Mouse (Mus musculus): ENCODE data around the gene Rin1. TPM values are rescaled to one million over a fixed set of nuclear protein-coding genes. Genes with fewer than 3 reads are reported as not detected.
"Not testable (repeated sequence)": the region's sequence is repeated elsewhere in the genome, so short reads cannot be mapped to it uniquely, and the experiment has no call there.

Rin1 gene
- total RNA-seq (2021) = 10 to 100 TPM; 68.7 to 72.6 TPM
- long read RNA-seq, experiment 1, full-length matches to known transcripts = 13 of 53 reads
- long read RNA-seq, experiment 1, partial matches to known transcripts = 27 of 53 reads
- long read RNA-seq, experiment 1, other reads (novel, unspliced or antisense) = 13 of 53 reads
- long read RNA-seq, experiment 2, full-length matches to known transcripts = 13 of 55 reads
- long read RNA-seq, experiment 2, partial matches to known transcripts = 30 of 55 reads
- long read RNA-seq, experiment 2, other reads (novel, unspliced or antisense) = 12 of 55 reads

- DNase-seq (ENCODE audit: low spot score in 2 of 2) = peak; percentile 57 to 82
Observed at GRCm38 (mm10) chr19:5050047-5050905, at the start of gene Rin1. Gene Rin1, plus strand, starts transcription at chr19:5050481.

DNA sequence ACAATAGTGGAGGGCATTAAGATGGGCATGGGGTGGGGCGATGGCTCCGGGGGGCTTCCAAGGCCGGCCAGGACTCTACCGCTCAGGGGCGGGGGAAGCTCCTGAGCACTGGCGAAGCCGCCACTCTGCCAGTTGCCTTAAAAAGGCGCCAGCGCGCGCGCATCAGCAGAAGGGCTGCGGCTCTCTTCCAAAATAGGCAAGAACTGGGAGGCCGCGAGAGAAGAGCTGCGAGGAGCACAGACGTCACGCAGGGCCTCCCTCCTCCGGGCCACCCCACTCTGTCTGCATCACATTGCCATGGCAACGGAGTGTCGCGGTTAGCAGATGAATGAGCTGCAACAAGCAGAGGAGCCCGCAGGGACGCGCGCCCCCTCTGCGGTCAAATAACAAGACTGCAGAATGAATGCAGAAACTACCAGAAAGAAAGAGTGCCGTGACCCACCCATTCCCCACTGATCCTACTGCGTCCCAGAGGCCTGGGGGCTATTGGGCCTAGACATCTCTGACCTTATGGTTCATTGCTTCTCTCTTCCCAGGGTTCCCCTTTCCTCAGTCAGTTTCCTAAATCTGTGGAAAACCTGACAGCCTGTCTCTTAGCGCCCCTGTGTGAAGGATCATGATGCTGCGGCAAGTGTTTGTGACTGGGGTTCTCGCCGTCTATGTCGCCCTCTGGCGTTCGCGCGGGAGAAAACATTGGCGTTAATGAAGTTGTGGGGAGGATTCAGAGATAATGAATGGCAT lies 48.4 kb upstream of the Rin1 start:
- DNase-seq (ENCODE audit: low spot score in 2 of 2) = peak; percentile 89 to 94

GRCm38 (mm10) chr19:5003644-5004043 lies 46.6 kb upstream of the Rin1 start:
- not testable (repeated sequence) for DNase-seq (ENCODE audit: low spot score in 2 of 2)

DNA sequence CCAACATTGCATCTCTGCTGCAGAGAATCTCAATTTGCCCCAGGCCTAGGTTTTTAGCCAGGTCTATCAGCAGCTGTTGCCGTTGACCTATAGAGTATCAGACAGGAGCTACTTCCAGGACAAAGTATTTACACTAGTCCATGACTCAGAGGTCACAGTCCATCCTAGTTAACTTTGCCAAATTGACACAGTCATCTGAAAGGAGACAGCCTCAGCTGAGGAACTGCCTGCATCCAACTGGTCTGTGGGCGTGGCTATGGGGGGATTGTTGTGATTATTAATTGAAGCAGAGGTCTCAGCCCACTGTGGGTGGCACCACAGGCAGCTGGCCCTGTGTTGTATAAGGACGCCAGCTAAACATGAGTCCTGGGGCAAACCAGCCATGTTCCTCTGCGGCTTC lies 45.4 kb upstream of the Rin1 start:
- no peak for DNase-seq (ENCODE audit: low spot score in 2 of 2)

DNA sequence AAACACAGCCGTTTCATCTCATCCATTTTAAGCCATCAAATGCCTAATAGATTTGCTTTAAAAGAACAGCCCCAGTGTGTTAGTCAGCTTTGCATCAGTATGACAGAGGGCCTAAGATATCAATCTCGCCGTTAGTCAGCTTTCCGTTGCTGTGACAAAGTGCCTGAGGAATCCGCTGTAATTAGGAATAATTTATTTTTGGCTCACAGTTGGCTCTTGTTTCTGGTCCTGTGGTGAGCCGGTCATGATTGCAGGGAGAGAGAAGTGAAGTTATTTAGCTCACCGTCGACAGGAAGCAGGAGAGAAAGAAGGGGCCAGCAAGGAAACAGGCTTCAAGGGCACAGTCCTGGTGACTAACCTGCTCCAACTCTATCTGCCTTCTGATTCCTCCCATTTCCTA lies 37.1 kb upstream of the Rin1 start:
- DNase-seq (ENCODE audit: low spot score in 2 of 2) = no peak

- DNase-seq (ENCODE audit: low spot score in 2 of 2) = peak in 1 of 2 experiments; percentile 38
Observed at GRCm38 (mm10) chr19:5014961-5015398, 35.3 kb upstream of the Rin1 start.

DNA sequence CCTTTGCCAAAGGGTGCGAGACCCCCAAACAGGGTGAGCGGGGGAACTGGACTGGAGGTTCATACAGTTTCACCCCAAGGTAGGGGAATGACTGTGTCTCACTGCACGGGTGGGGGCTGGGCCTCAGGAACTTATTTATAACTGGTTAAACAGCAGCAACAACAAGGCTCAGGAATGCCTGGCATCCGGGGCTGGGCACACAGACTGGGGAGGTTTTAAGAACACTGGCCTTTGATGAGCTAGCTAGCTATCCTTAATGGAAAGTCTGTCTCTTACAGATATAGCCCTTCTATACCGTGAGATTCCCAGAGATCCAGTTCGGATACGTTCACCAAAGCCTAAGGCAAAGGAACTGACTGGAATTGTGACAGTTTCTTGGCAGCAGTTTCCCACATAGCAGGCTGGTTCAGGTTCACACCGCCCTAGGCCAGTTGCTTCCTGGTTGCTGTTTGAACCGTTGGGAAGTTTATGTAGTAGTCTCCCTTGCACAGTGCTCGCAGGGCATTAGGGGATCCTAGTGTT lies 34.0 kb upstream of the Rin1 start:
- no peak for DNase-seq (ENCODE audit: low spot score in 2 of 2)

GRCm38 (mm10) chr19:5016782-5017181 lies 33.5 kb upstream of the Rin1 start:
- peak; percentile 29 to 43 for DNase-seq (ENCODE audit: low spot score in 2 of 2)

DNA sequence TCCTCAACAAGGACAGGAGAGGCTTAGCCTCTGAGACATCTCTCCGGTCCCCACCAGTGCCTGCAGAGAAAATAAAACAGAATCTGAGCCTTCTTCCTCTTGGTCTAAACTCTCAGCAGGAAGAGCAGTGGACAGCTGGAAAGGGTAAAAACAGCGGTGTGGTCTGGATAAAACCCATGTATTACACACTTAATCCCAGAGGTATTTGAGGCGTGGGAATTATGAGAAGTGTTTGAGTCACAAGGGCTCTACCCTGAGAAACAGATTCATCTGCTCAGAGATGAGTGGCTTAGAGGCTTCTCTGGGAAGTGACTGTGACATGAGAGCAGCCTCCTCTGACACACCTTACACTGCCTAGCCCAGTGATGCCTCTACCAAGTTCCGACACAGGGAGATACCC lies 32.7 kb upstream of the Rin1 start:
- DNase-seq (ENCODE audit: low spot score in 2 of 2) = no peak

DNA sequence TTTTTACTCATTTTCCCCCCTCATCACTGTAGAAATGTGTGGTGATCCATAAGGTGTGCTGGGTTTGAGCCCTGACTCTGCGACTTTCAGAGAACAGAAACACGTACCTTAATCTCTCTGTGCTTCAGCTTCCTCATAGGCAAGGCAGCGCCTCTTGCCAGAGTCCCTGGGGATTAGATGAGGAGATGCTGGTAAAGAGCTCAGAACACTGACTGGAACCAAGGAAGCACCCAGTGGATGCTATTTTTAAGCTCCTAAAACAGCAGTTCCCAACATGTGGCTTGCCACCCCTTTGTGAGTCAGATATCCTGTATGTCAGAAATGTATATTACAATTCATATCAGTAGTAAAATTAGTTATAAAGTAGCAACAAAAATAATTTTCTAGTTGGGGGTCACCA lies 32.1 kb upstream of the Rin1 start:
- no peak for DNase-seq (ENCODE audit: low spot score in 2 of 2)

GRCm38 (mm10) chr19:5021416-5021815 lies 28.9 kb upstream of the Rin1 start:
- no peak for DNase-seq (ENCODE audit: low spot score in 2 of 2)

GRCm38 (mm10) chr19:5023621-5024479 lies 26.4 kb upstream of the Rin1 start, which contains the start of gene Slc29a2:
Gene Slc29a2, plus strand, starts transcription at chr19:5023860.
- peak; percentile 85 to 90 for DNase-seq (ENCODE audit: low spot score in 2 of 2)

- DNase-seq (ENCODE audit: low spot score in 2 of 2) = no peak
Observed at GRCm38 (mm10) chr19:5026111-5026510, 24.2 kb upstream of the Rin1 start.

- DNase-seq (ENCODE audit: low spot score in 2 of 2) = no peak
Observed at GRCm38 (mm10) chr19:5032686-5033085, 17.6 kb upstream of the Rin1 start.

DNA sequence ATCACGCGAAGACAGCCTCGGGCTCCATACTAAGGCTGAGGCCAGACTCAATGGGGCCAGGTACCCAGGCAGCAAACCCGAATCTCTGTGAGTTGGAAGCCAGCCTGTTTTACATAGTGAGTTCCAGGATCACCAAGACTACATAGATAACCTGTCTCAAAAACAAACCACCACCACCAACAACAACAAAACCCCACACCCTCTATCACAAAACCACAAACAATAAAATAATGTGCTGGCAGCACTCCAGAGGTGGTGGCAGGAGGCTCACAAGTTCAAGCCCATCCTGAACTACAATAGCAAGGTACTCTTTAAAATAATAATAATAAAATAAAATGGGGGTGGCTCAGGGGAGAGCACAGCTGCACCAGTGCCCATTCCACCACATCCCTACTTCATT lies 13.7 kb upstream of the Rin1 start:
- DNase-seq (ENCODE audit: low spot score in 2 of 2) = no peak

- peak; percentile 83 to 86 for DNase-seq (ENCODE audit: low spot score in 2 of 2)
Observed at GRCm38 (mm10) chr19:5037678-5038571, 12.4 kb upstream of the Rin1 start.

- DNase-seq (ENCODE audit: low spot score in 2 of 2) = peak; percentile 90 to 92
Observed at GRCm38 (mm10) chr19:5038709-5039156, 11.5 kb upstream of the Rin1 start, which contains the start of the genes B4gat1 and AC124502.3. Gene B4gat1, plus strand, starts transcription at chr19:5038826. Gene AC124502.3, plus strand, starts transcription at chr19:5038891.

DNA sequence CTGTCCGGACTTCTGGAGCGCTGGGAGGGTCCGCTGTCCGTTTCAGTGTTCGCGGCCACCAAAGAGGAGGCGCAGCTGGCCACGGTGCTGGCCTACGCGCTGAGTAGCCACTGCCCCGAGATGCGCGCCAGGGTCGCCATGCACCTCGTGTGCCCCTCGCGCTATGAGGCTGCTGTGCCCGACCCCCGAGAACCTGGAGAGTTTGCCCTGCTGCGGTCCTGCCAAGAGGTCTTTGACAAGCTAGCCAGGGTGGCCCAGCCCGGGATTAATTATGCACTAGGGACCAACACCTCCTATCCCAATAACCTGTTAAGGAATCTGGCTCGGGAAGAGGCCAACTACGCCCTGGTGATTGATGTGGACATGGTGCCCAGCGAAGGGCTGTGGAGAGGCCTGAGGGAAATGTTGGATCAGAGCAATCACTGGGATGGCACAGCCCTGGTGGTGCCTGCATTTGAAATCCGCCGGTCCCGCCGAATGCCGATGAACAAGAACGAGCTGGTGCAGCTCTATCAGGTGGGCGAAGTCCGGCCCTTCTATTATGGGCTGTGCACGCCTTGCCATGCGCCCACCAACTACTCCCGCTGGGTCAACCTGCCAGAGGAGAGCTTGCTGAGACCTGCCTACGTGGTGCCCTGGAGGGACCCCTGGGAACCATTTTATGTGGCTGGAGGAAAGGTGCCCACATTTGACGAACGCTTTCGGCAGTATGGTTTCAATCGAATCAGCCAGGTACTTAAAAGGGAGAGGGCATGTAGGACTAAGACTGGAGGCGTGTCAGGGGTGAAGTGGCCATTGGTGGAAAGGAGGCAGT lies 10.8 kb upstream of the Rin1 start:
- peak in 1 of 2 experiments; percentile 41 for DNase-seq (ENCODE audit: low spot score in 2 of 2)

Data from layer of hippocampus, postnatal 14 days (tissue).